Mouse (Mus musculus) adrenal gland, adult 10 weeks (tissue): ENCODE data around the gene Olfr52. TPM values are rescaled to one million over a fixed set of nuclear protein-coding genes. Genes with fewer than 3 reads are reported as not detected.

ENCODE experiments used
- polyA plus RNA-seq: library from polyadenylated mRNA; stranded (reverse); fragments of 350-450 nt; fragmentation: Illumina TruSeq; extraction: RNeasy Lipid Tissue Mini Kit (QIAGEN cat#74804); gene quantifications from one replicate; pipeline ENCODE4 v1.2.3, GENCODE M21; 2014; ENCODE audit warnings: low read depth, low replicate concordance

Olfr52 gene
- not detected for polyA plus RNA-seq

GRCm38 (mm10) chr2:86185583-86185982 is at the start of gene Olfr52:
Olfr52 (minus strand) TSS chr2:86185683.

DNA sequence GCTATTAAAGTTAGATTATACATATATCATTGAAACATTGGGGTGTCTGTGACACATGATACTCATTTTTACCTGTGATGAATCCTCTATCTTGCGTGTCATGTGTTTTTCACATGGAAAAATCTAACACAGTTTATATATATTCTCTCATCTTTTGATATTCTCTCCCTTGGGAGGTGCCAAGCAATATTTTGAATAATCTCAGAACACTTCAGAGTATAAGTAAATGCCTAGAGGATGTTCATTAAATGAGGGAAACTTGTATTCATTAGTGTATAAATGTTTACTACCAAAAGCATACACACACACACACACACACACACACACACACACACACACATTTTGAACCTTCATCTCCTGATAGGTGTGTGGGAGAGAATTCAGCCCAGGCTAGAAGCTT is 45.8 kb upstream of the Olfr52 start, which contains the start of gene Olfr1047:
TSS of gene Olfr1047 (minus strand) at position 101 of the 400 bp plus-strand sequence.

DNA sequence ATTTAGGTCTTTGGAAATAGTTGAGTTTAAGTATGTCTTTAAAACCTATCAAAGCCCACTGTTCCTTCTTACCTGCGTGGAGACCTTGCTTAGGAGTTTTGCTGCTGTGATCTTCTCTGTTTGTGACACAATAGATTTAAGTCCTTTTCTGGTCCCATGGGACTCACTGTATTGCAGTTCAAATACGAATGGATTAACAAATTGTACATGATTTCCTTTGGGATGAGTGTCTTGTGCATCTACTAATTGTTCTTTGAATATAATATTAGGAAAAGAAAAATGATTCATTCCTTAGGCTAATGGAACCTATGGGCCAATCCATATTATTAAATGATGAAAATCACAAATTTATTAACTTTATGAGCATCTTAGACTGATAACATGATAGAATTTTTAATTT is 33.7 kb upstream of the Olfr52 start, which contains the start of gene Olfr1046:
TSS of gene Olfr1046 (minus strand) at position 101 of the 400 bp plus-strand sequence.

DNA sequence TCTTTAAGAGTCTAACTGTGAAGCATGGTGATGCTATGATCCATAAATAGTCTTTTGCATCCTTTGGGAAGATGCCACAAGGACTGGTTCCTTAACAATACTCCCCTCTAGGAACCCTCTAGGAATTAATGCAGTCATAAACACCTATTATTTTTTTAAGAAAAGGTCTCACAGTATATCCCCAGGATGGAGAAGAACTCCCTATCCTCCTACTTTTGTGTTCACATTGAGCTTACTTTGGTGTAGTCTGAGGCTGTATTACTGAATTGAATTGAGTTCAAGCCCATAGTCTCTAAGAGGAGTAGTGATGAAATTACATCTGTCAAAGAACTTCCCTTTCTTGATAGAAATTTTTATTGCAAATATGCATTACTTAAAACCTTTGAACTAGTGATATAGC is 17.4 kb upstream of the Olfr52 start, which contains the start of gene Olfr1045:
TSS of gene Olfr1045 (minus strand) at position 101 of the 400 bp plus-strand sequence.

DNA sequence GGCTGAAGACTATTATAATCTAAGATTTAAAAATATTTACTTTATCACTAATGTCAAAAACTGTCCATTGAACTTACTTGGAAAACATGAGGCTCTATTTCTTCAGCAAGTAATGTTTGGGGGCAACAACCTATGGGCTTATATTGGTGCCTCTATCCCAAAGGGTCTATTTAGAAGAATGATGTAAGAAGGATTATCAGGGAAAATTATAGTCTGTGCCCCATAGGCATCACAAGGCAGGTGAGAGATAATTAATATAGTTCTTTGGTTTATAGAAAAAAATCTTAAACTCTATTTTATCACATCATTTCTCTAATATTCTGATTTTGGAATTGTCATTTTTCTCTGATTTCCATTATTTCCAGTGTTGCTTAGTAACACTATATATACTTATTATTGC is 7.8 kb downstream of the Olfr52 start, which contains the start of gene Olfr1044:
TSS of gene Olfr1044 (minus strand) at position 101 of the 400 bp plus-strand sequence.

DNA sequence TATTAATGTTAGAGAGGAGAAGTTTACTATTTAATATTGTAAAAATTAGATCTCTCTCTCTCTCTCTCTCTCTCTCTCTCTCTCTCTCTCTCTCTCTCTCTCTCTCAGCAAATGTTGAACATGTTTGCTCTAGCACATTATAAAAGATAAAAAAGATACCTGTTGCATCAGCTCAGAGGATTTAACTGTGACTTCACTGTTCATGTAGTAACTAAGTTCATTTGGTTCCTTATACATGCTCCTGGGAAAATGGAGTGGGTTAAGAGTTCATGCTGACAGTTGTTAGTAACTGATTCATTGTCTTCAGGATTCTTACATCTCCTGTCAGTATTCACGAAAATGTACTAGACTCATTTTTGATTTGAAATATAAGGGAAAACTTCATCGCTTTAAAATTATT is 18.1 kb downstream of the Olfr52 start, which contains the start of gene Olfr1043:
TSS of gene Olfr1043 (minus strand) at position 101 of the 400 bp plus-strand sequence.

DNA sequence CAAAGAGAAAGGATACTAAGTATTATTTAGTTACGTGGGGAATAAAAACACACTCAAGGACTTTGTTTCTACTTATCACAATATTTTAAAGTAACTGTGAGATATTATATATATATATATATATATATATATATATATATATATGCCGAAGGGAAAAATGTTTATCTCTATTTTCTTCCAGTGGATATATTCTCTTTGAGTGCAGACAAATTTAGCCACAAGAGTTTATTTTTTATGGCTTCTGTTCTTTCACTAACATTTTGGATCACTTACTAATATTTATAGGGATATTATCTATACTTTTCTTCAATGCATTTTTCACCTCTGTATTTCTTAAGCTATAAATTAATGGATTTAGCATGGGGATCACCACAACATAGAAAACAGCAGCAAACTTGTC is 23.7 kb downstream of the Olfr52 start, which contains the start of gene Olfr1042:
TSS of gene Olfr1042 (minus strand) at position 101 of the 400 bp plus-strand sequence.

DNA sequence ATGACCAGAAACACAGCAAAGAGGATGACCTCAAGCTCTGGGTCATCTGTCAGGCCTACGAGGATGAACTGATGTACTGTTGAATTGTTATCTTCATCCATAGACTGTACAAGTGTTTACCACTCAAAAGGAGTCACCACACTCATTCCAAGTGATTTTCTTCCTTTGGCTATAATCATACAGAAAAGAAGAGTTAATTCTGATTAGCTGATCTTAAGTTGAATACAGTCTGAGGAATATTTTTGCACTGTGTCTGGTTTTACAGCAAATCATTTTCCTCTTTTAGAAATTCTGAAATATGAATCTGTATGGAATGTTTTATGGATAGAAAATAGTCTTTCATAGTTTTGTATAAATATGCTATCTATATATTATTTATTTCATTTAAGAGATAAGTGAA is 38.9 kb downstream of the Olfr52 start, which contains the start of gene Olfr1040:
TSS of gene Olfr1040 (minus strand) at position 101 of the 400 bp plus-strand sequence.

DNA sequence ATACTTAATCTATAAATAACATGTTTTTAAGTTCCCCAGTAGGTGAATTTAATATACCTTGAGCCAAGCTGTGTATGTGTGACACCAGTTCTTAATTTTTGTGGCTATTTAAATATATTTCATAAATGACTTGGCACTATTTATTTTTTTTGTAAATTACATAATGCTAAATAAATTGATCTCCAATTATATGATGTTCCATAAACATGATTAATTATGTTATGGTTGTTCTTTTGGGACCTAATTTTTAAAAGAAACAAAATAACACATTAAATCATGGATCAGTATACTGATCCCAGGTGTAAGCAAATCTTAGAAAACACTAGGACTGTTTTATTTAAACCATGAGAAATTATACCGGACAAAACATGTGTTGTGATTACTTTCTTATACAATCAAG is 49.7 kb downstream of the Olfr52 start, which contains the start of gene Olfr1039:
TSS of gene Olfr1039 (minus strand) at position 101 of the 400 bp plus-strand sequence.

Other genes starting within 250 kb of the Olfr52 start
- gene Olfr1028, start 235.2 kb downstream of the Olfr52 start, polyA plus RNA-seq, result not detected
- gene Olfr1029, start 211.8 kb downstream of the Olfr52 start, polyA plus RNA-seq, result 0.17 TPM
- gene Olfr1030, start 206.4 kb downstream of the Olfr52 start, polyA plus RNA-seq, result not detected
- not detected for gene Olfr1031, start 195.4 kb downstream of the Olfr52 start, polyA plus RNA-seq
- gene Olfr1032, start 180.1 kb downstream of the Olfr52 start, polyA plus RNA-seq, result not detected
- 12.2 TPM for gene Olfr1033, start 165.1 kb downstream of the Olfr52 start, polyA plus RNA-seq
- gene Olfr1034, start 139.8 kb downstream of the Olfr52 start, polyA plus RNA-seq, result 2.3 TPM
- gene Olfr1036, start 111.7 kb downstream of the Olfr52 start, polyA plus RNA-seq, result not detected
- gene Olfr1037, start 98.3 kb downstream of the Olfr52 start, polyA plus RNA-seq, result not detected
- gene Olfr1039, start 49.8 kb downstream of the Olfr52 start, polyA plus RNA-seq, result not detected
- gene Olfr1040, start 39.0 kb downstream of the Olfr52 start, polyA plus RNA-seq, result not detected
- gene Olfr1042, start 23.8 kb downstream of the Olfr52 start, polyA plus RNA-seq, result not detected
- gene Olfr1043, start 18.2 kb downstream of the Olfr52 start, polyA plus RNA-seq, result not detected
- gene Olfr1044, start 7.9 kb downstream of the Olfr52 start, polyA plus RNA-seq, result not detected
- gene Olfr1045, start 17.3 kb upstream of the Olfr52 start, polyA plus RNA-seq, result not detected
- gene Olfr1046, start 33.6 kb upstream of the Olfr52 start, polyA plus RNA-seq, result not detected
- gene Olfr1047, start 45.7 kb upstream of the Olfr52 start, polyA plus RNA-seq, result not detected
- not detected for gene Olfr1048, start 54.6 kb upstream of the Olfr52 start, polyA plus RNA-seq
- gene Olfr1049, start 72.6 kb upstream of the Olfr52 start, polyA plus RNA-seq, result not detected
- gene Olfr1051, start 93.4 kb upstream of the Olfr52 start, polyA plus RNA-seq, result not detected
- not detected for gene Olfr1052, start 106.8 kb upstream of the Olfr52 start, polyA plus RNA-seq
- not detected for gene Olfr1053, start 129.6 kb upstream of the Olfr52 start, polyA plus RNA-seq
- not detected for gene Olfr1054, start 149.8 kb upstream of the Olfr52 start, polyA plus RNA-seq
- gene Olfr1055, start 164.6 kb upstream of the Olfr52 start, polyA plus RNA-seq, result not detected
- not detected for gene Olfr1056, start 176.8 kb upstream of the Olfr52 start, polyA plus RNA-seq
- not detected for gene Olfr1057, start 192.7 kb upstream of the Olfr52 start, polyA plus RNA-seq
- gene Olfr1058, start 202.9 kb upstream of the Olfr52 start, polyA plus RNA-seq, result not detected
- gene Olfr1061, start 228.4 kb upstream of the Olfr52 start, polyA plus RNA-seq, result not detected
- gene Olfr1062, start 241.1 kb upstream of the Olfr52 start, polyA plus RNA-seq, result not detected